Mouse (Mus musculus): ENCODE data around the gene C9. TPM values are rescaled to one million over a fixed set of nuclear protein-coding genes. Genes with fewer than 3 reads are reported as not detected.

Gene C9
- total and polyA plus RNA-seq, 3 experiments: not detected

- Histone ChIP-seq H3K27ac (ENCODE audit: insufficient read depth, low read depth) (no peak overlapping the region), H3K4me3 (replicated peaks in 1 of 3; ENCODE audit: low read depth in 2 of 3, low read length in 2 of 3, poor library complexity in 1 of 3) (no peak overlapping the region), H3K36me3 (replicated peaks in 1 of 2; ENCODE audit: control insufficient read depth in 1 of 2, insufficient read depth in 1 of 2, low read length in 1 of 2) (no peaks in the 10 kb centered on the region), H3K4me2 (ENCODE audit: insufficient read depth, low read depth, poor library complexity, severe bottlenecking) (peak overlapping the region; percentile 38; the same call in 1 of the 2 replicates), H3K9ac (ENCODE audit: insufficient read depth, low read depth) (no peak overlapping the region), H3K79me2 (replicated peaks; ENCODE audit: control insufficient read depth, extremely low read depth, insufficient read depth, poor library complexity, severe bottlenecking) (no peaks in the 10 kb centered on the region), H3K9me3 (replicated peaks; ENCODE audit: low read length) (no peaks in the 10 kb centered on the region), H3K27me3 (replicated peaks) (no peaks in the 10 kb centered on the region), H3K4me1 (ENCODE audit: control insufficient read depth in 1 of 2, insufficient read depth in 2 of 2) (peaks cover 2 to 22% of the 10 kb centered on the region in 2 experiments; a peak in 2 of 4 replicates)
- no peak for DNase-seq (ENCODE audit: extremely low read depth)
- dilution Hi-C loops (cut with MboI; ENCODE audit: extremely low pct_ligation_motif_present, extremely low pct_unique_long_range_greater_than_20kb, low sequenced_read_pairs) (no loop called here), in situ Hi-C loops (cut with MboI; ENCODE audit: low pct_ligation_motif_present, low pct_unique_long_range_greater_than_20kb, low sequenced_read_pairs) (no loop called here)
- TF ChIP-seq IRF4 (IDR thresholded peaks at IDR 0.05; ENCODE audit: low read depth, low read length) (no peak), ETS1 (conservative IDR thresholded peaks at IDR 0.05; ENCODE audit: low read depth, low read length) (no peak), NELFE (IDR thresholded peaks at IDR 0.05; ENCODE audit: low read depth, low read length) (no peak), E2F4 (IDR thresholded peaks at IDR 0.05; ENCODE audit: insufficient replicate concordance, low read depth, low read length) (no peak), UBTF (IDR thresholded peaks at IDR 0.05; ENCODE audit: low read depth, low read length) (no peak), RAD21 (IDR thresholded peaks at IDR 0.05; ENCODE audit: low read depth, low read length) (no peak), HCFC1 (IDR thresholded peaks at IDR 0.05; ENCODE audit: low read depth, low read length) (no peak), TBP (conservative IDR thresholded peaks at IDR 0.05; ENCODE audit: low read depth, low read length) (no peak), MYC (IDR thresholded peaks at IDR 0.05; ENCODE audit: low read depth, low read length) (no peak), ELF1 (IDR thresholded peaks at IDR 0.05; ENCODE audit: low read depth, low read length) (no peak), SMC3 (IDR thresholded peaks at IDR 0.05; ENCODE audit: low read depth, low read length) (no peak), SIN3A (IDR thresholded peaks at IDR 0.05; ENCODE audit: low read length) (no peak), BHLHE40 (IDR thresholded peaks at IDR 0.05; ENCODE audit: low read depth, low read length) (no peak), MEF2A (IDR thresholded peaks at IDR 0.05; ENCODE audit: borderline replicate concordance, low read depth, low read length) (no peak), MAZ (IDR thresholded peaks at IDR 0.05; ENCODE audit: low read depth, low read length) (no peak)
These were observed 75.5 kb downstream of the C9 start for GRCm38 (mm10) chr15:6520505-6521155.

- peak within 1 kb of the TSS; percentile 85 for H3K4me2 ChIP-seq (ENCODE audit: insufficient read depth, low read depth, poor library complexity, severe bottlenecking)
- TF ChIP-seq USF1 (IDR thresholded peaks at IDR 0.05; ENCODE audit: low read depth, low read length) (no peak), TBP (conservative IDR thresholded peaks at IDR 0.05; ENCODE audit: low read depth, low read length) (no peak), GABPA (IDR thresholded peaks at IDR 0.05; ENCODE audit: insufficient replicate concordance, low read depth, low read length) (no peak), NRF1 (IDR thresholded peaks at IDR 0.05; ENCODE audit: low read depth, low read length) (no peak), MXI1 (IDR thresholded peaks at IDR 0.05; ENCODE audit: low read depth, low read length) (no peak), EP300 (IDR thresholded peaks at IDR 0.05; ENCODE audit: low read length) (no peak), ZNF384 (IDR thresholded peaks at IDR 0.05; ENCODE audit: low read depth, low read length) (no peak), CHD1 (IDR thresholded peaks at IDR 0.05; ENCODE audit: low read depth, low read length) (no peak), USF2 (conservative IDR thresholded peaks at IDR 0.05; ENCODE audit: low read depth, low read length) (no peak), NELFE (IDR thresholded peaks at IDR 0.05; ENCODE audit: low read depth, low read length) (no peak)
- dilution Hi-C loops (cut with MboI; ENCODE audit: extremely low pct_ligation_motif_present, extremely low pct_unique_long_range_greater_than_20kb, low sequenced_read_pairs) (no loop called here), in situ Hi-C loops (cut with MboI; ENCODE audit: low pct_ligation_motif_present, low pct_unique_long_range_greater_than_20kb, low sequenced_read_pairs) (no loop called here)
- no peak within 1 kb of the TSS for H3K4me3 ChIP-seq (replicated peaks in 1 of 3; ENCODE audit: low read depth in 2 of 3, low read length in 2 of 3, poor library complexity in 1 of 3)
- H3K9me3 ChIP-seq (replicated peaks; ENCODE audit: low read length): no peaks in the 10 kb centered on the region
- H3K36me3 ChIP-seq (replicated peaks in 1 of 2; ENCODE audit: control insufficient read depth in 1 of 2, insufficient read depth in 1 of 2, low read length in 1 of 2): no peaks in the 10 kb centered on the region
- H3K9ac ChIP-seq (ENCODE audit: insufficient read depth, low read depth): no peak within 1 kb of the TSS
- DNase-seq (ENCODE audit: extremely low read depth): no peak
- H3K4me1 ChIP-seq (ENCODE audit: control insufficient read depth in 1 of 2, insufficient read depth in 2 of 2): peaks cover 2 to 22% of the 10 kb centered on the region in 2 experiments; a peak in 2 of 4 replicates
- H3K79me2 ChIP-seq (replicated peaks; ENCODE audit: control insufficient read depth, extremely low read depth, insufficient read depth, poor library complexity, severe bottlenecking): no peaks in the 10 kb centered on the region
- H3K27me3 ChIP-seq (replicated peaks): no peaks in the 10 kb centered on the region
- H3K27ac ChIP-seq (ENCODE audit: insufficient read depth, low read depth): no peak within 1 kb of the TSS
These were observed 77.6 kb downstream of the C9 start, which contains the start of gene Fyb for GRCm38 (mm10) chr15:6522653-6523167. Fyb (plus strand) TSS chr15:6522853.
